19 mouse cellular contexts compared by ENCODE assay signal in genomic region chr7:48917463-48917862, GRCm38 (mm10). TPM values are rescaled to one million over a fixed set of nuclear protein-coding genes. Genes with fewer than 3 reads are reported as not detected.
DNase-seq lines count a peak whose midpoint lies in the region; ATAC-seq and TF ChIP-seq lines count a peak whose summit lies in the region.
"Had no signal": no experiment of that assay in that cellular context is flagged by ENCODE, and none has a peak within 500 bp of the region (broad histone marks: within the 10 kb centered on the region; RNA-seq: fewer than 3 reads in every experiment).

No protein-coding gene starts in this region.

- no peak overlapping the region for H3K4me2 ChIP-seq in heart, embryonic 15.5 days
- no peak overlapping the region for H3K4me2 ChIP-seq in lung, postnatal 0 days (replicated peaks; ENCODE audit: low read depth, low read length)
- H3K4me2 ChIP-seq: hindbrain, embryonic 14.5 days; midbrain, embryonic 15.5 days; neural tube, embryonic 12.5 days; stomach, embryonic 15.5 days had no signal

- intact Hi-C loops in heart, postnatal 14 days (cut with DNase I), result no loop called here
- intact Hi-C loops in left cerebral cortex, postnatal 14 days (cut with DNase I), result no loop called here

- H3K27me3 ChIP-seq in heart, embryonic 15.5 days, result no peaks in the 10 kb centered on the region
- H3K27me3 ChIP-seq in lung, postnatal 0 days (replicated peaks; ENCODE audit: insufficient read depth, low read length), result no peaks in the 10 kb centered on the region
- H3K27me3 ChIP-seq: midbrain, embryonic 15.5 days; neural tube, embryonic 12.5 days; stomach, embryonic 15.5 days had no signal

- no peaks in the 10 kb centered on the region for H3K9me3 ChIP-seq in heart, embryonic 15.5 days (replicated peaks)
- H3K9me3 ChIP-seq in lung, postnatal 0 days (ENCODE audit: low read length), result no peaks in the 10 kb centered on the region
- H3K9me3 ChIP-seq: embryonic facial prominence, embryonic 10.5 days; midbrain, embryonic 15.5 days; neural tube, embryonic 12.5 days; stomach, embryonic 15.5 days had no signal

- H3K27ac ChIP-seq in heart, embryonic 15.5 days, result peak overlapping the region; percentile 25
- H3K27ac ChIP-seq in lung, postnatal 0 days (ENCODE audit: low read length), result peak overlapping the region; percentile 51; the same call in 1 of the 2 replicates
- H3K27ac ChIP-seq: embryonic facial prominence, embryonic 10.5 days; hindbrain, embryonic 14.5 days; macrophage; midbrain, embryonic 15.5 days; neural tube, embryonic 12.5 days; stomach, embryonic 15.5 days had no signal

- no peak overlapping the region for H3K4me3 ChIP-seq in heart, embryonic 15.5 days
- H3K4me3 ChIP-seq in lung, postnatal 0 days (ENCODE audit: low read depth, low read length), result no peak overlapping the region
- H3K4me3 ChIP-seq: embryonic facial prominence, embryonic 10.5 days; midbrain, embryonic 15.5 days; neural tube, embryonic 12.5 days; stomach, embryonic 15.5 days had no signal

- H3K4me1 ChIP-seq in heart, embryonic 15.5 days (replicated peaks), result no peaks in the 10 kb centered on the region; the same call in 1 of the 2 replicates
- H3K4me1 ChIP-seq in lung, postnatal 0 days (ENCODE audit: insufficient read depth, low read depth, low read length), result peaks cover 6% of the 10 kb centered on the region; the same call in 1 of the 2 replicates
- H3K4me1 ChIP-seq: stomach, embryonic 15.5 days had no signal

- H3K36me3 ChIP-seq in heart, embryonic 15.5 days, result no peaks in the 10 kb centered on the region
- no peaks in the 10 kb centered on the region for H3K36me3 ChIP-seq in lung, postnatal 0 days (ENCODE audit: insufficient read depth, low read length)
- H3K36me3 ChIP-seq: embryonic facial prominence, embryonic 10.5 days; midbrain, embryonic 15.5 days; neural tube, embryonic 12.5 days; stomach, embryonic 15.5 days had no signal

- ATAC-seq in heart, embryonic 15.5 days (replicated peaks; ENCODE audit: insufficient number of reproducible peaks, insufficient read depth, low FRiP score, low read depth), result peak; percentile 50; the same call in 1 of the 2 replicates
- ATAC-seq in lung, postnatal 0 days, result peak; percentile 86
- ATAC-seq: intestine, postnatal 0 days; midbrain, embryonic 15.5 days had no signal

- peak; percentile 31; the same call in 1 of the 2 replicates for TF ChIP-seq CTCF in lung, postnatal 0 days (IDR thresholded peaks at IDR 0.05)

- peak; percentile 94 for TF ChIP-seq EP300 in lung, postnatal 0 days (IDR thresholded peaks at IDR 0.05)

- no peak overlapping the region for H3K9ac ChIP-seq in heart, embryonic 15.5 days
- no peak overlapping the region for H3K9ac ChIP-seq in lung, postnatal 0 days (replicated peaks; ENCODE audit: low read depth)
- H3K9ac ChIP-seq: hindbrain, embryonic 14.5 days; midbrain, embryonic 15.5 days; neural tube, embryonic 12.5 days; stomach, embryonic 15.5 days had no signal

- WGBS in heart, embryonic 15.5 days, result 28% methylated on average over 5 of the region's 5 CpGs
- WGBS in lung, postnatal 0 days, result 17% methylated on average over 5 of the region's 5 CpGs

- DNase-seq in heart, postnatal 14 days, result no peak
- DNase-seq in 3134 (ENCODE audit: extremely low read depth, insufficient read length, low spot score) (peak; percentile 74), ES-CJ7 (ENCODE audit: low read depth, low spot score) (peak; percentile 82)
- DNase-seq in lung, postnatal 0 days (ENCODE audit: low spot score), result peak; percentile 70
- no peak for DNase-seq in cerebellum, postnatal 10 days
- DNase-seq in left cerebral cortex, postnatal 14 days (ENCODE audit: low spot score in 2 of 2), result no peak
- DNase-seq: adrenal gland, postnatal 14 days; cerebellum, postnatal 14 days; gastrocnemius, postnatal 25 days; kidney, postnatal 4 days; thymus, postnatal 36 days had no signal

RNA-seq across cellular contexts. Expression of gene Nav2, which starts 8.9 kb away (rescaled TPM):
- polyA plus RNA-seq in heart, embryonic 15.5 days (2015; fragmentation: Nextera tagmentation; extraction: Ambion mirVana), result 30.7 and 40.0 TPM in 2 replicates
- 10 to 100 TPM; 60.0 to 64.1 TPM for total RNA-seq in heart, postnatal 14 days (2021)
- 22.4 and 25.8 TPM in 2 replicates for polyA plus RNA-seq in lung, postnatal 0 days (2015; fragmentation: Nextera tagmentation; extraction: Ambion mirVana)
- 100 to 1,000 TPM in 1 of 2 experiments, 10 to 100 TPM in 1; 94.6 to 122 TPM for total RNA-seq in left cerebral cortex, postnatal 14 days (2021)

RNA-seq across cellular contexts. Expression of gene E2f8, which starts 36.1 kb away (rescaled TPM):
- 15.6 and 18.9 TPM in 2 replicates for polyA plus RNA-seq in heart, embryonic 15.5 days (2015; fragmentation: Nextera tagmentation; extraction: Ambion mirVana)
- 1 to 10 TPM; 1.8 to 3.3 TPM for total RNA-seq in heart, postnatal 14 days (2021)
- polyA plus RNA-seq in lung, postnatal 0 days (2015; fragmentation: Nextera tagmentation; extraction: Ambion mirVana), result 0.93 and 1.5 TPM in 2 replicates
- under 1 TPM; 0.70 to 0.87 TPM for total RNA-seq in left cerebral cortex, postnatal 14 days (2021)

Comparison
In these comparisons a context has a peak if more than half of its experiments do, and no peak if none do; other contexts are left out.
1. DNase-seq: peak in 3134 (single experiment), ES-CJ7 (single experiment) and lung, postnatal 0 days (single experiment); none in heart, postnatal 14 days (0 of 2), cerebellum, postnatal 10 days (0 of 2) and left cerebral cortex, postnatal 14 days (0 of 2).